Mouse (Mus musculus) lung, postnatal 36 days (tissue): ENCODE measurements around the gene Inpp5a.

ENCODE experiments used
- DNase-seq: peaks from one replicate; pipeline ENCODE4 v3.0.0; 2022; ENCODE audit warnings: mixed read lengths

The Inpp5a gene

DNA sequence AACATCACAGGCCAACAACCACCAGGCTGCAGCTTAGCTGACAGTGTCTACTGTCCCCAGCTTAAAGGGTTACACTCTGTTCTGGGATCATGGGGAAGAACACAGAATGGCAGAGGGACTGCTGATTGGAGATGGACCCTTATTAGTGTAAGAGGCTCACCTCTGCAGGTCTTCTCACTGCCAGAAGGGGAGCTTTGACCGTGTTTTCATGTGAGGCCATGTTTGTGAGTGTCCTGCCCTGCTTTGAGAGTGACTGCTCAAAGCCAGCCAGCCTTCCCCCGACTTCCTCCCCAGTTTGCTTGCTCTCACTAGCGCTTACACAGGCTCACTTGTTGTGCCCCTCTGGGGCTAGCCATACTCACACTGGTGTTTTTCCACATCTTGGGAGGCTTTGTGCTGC lies 58.5 kb downstream of the Inpp5a start:
- no peak for DNase-seq

- DNase-seq, result no peak
Observed at GRCm38 (mm10) chr7:139450186-139450998, 61.5 kb downstream of the Inpp5a start.

GRCm38 (mm10) chr7:139451711-139452110 lies 62.8 kb downstream of the Inpp5a start:
- DNase-seq, result peak; percentile 51

DNA sequence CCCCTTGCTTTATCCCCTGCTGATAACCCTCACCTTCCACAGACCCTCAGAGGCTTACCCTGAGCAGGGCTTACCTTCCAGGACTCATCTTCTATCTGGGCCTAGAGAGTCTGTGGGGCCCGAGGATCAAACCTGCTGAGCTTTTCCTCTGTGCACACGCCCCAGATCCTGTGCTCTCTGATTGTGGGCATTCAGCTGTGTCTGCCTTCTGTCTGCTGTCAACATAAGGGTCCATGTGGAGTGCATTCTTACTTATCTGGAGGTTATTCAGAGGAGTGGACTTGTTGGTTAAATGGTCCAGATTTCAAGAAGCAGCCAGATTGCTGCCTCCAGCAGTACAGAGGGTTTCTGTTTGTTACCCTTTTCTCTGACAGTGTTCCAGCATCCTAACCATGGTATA lies 63.3 kb downstream of the Inpp5a start:
- no peak for DNase-seq

GRCm38 (mm10) chr7:139453198-139453597 lies 64.3 kb downstream of the Inpp5a start:
- DNase-seq, result no peak

DNA sequence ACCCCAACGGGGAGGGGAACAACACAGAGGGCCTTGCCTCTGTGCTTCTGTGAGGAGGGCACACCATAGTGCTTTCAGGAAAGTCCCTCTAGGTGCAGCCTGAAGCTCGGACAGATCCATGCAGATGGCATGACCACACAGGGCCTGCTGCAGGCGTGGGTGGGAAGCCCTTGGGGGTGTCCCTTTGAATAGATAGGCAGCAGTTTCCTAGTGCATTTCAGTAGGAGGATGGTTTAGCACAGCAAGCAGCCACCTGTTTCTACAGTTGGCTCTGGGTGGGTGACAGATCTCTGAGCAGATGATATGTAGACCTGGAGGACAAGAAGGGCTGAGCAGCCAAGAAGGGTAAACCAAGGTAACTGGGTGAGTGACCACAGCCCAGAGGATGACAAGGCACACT lies 65.4 kb downstream of the Inpp5a start:
- no peak for DNase-seq

- DNase-seq, result no peak
Observed at GRCm38 (mm10) chr7:139456759-139457158, 67.8 kb downstream of the Inpp5a start.

GRCm38 (mm10) chr7:139461344-139461743 lies 72.4 kb downstream of the Inpp5a start:
- no peak for DNase-seq

DNA sequence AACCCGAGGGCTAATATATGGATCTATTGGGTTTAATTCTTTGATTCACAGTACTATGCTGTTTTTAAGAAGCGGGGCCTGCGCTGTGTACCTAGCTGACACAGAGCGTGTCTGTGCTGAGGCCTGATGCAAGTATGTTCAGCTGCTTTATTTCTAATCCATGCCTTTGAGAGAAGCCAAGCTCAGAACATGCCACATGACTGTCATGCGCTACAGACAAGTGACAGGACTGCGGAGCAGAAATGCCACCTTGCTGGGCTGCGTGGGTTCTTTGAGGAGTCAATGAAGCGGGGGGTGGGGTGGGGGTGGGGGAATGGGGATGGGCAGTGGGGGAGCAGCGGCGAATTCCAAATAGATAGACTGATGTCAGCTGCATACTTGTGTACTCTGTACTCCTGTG lies 73.2 kb downstream of the Inpp5a start:
- DNase-seq, result no peak

- DNase-seq, result no peak
Observed at GRCm38 (mm10) chr7:139465538-139465937, 76.6 kb downstream of the Inpp5a start.

- peak; percentile 44 for DNase-seq
Observed at GRCm38 (mm10) chr7:139466484-139467176, 77.7 kb downstream of the Inpp5a start.

DNA sequence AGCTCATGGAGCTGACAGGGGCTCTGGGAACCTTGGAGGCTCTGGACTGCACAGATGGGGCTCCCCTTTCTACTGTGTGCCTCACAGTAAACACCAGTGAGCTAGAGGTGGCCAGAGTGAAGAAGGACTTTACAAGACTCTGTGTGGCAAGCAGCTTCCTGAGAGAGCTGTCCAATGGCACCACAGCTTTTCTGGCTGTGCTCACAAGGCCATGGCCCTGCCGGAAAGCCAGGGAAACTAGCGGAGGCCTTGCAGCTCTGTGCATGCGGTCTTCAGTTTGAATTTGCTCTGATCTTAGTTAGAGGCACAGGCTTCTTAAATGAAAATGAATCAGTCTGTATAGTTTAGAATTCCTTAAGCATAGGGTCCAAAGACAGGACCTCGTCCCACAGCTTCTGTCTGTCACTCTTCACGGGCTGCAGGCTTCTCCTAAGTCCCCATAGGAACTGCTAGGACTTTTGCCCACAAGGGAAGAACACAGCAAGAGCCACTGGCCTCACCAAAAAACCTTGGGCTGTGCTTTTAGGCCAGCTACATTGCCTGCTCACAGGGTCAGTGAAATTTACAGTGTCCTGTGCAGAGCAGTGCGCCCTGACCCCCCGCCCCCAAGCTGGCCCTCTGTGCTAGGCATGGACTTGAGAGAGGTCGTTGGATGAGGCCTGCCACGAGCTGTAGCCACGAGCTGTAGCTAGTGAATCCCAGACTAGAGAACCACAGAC lies 78.4 kb downstream of the Inpp5a start:
- DNase-seq, result no peak

DNA sequence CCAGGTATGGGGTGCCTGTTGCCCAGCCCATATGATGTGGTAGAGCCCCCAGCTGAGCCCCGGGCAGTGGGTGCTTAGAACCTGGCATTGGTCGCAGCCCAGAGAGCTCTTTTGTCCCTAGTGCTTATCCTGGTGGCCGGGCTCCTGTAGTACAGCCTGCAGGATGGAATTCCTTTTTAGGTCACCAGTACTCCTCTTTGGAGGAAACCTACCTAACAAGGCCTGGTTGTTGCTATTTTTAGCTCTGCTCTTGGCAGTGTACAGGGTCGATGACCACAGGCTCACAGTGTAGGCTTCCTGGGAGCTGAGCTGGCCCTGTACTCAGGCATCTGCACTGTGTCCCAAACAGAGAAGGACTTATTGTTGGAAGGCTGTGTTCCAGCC lies 79.0 kb downstream of the Inpp5a start:
- DNase-seq, result peak; percentile 62

DNA sequence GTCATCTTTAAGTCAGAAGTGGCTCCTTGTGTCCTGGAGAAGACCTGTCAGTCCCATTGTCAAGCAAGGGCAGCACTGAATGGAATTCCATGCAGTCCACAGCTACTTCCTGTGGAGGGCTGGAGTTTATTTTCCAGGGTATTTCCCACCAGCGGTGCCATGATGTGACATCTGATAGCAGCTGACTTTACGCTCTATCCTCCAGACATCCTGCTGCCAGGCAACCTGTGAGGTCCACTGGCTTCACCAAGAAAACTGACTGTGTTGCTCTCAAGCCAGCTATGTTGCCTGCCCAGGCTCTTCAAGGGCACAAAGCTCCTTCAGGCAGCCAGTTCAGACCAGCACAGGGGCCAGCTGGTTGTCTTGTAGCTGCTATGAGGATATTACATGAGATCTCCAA lies 79.5 kb downstream of the Inpp5a start:
- peak; percentile 58 for DNase-seq

DNA sequence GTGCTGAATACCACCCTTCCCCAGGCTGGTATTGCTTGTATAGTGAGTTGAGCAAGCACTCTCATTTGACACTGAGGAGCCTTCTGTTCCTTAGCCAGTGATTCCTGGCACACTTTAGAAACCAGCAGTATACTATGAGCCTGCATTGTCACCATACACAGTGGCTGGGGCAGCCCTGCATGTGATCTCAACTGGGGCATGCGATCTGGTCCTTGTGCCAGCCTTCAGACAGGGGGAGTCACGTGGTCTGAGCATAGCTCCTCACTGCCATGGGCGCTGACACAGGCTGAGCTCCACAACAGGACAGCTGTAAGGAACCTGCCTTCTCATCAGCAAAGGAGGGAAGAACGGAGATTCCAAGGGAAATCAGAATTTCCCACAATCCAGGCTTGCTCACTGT lies 80.5 kb downstream of the Inpp5a start:
- no peak for DNase-seq

- DNase-seq, result no peak
Observed at GRCm38 (mm10) chr7:139470481-139470880, 81.6 kb downstream of the Inpp5a start.

GRCm38 (mm10) chr7:139472052-139472451 lies 83.1 kb downstream of the Inpp5a start:
- DNase-seq, result no peak

- DNase-seq, result peak; percentile 93
Observed at GRCm38 (mm10) chr7:139472865-139473549, 84.1 kb downstream of the Inpp5a start.

DNA sequence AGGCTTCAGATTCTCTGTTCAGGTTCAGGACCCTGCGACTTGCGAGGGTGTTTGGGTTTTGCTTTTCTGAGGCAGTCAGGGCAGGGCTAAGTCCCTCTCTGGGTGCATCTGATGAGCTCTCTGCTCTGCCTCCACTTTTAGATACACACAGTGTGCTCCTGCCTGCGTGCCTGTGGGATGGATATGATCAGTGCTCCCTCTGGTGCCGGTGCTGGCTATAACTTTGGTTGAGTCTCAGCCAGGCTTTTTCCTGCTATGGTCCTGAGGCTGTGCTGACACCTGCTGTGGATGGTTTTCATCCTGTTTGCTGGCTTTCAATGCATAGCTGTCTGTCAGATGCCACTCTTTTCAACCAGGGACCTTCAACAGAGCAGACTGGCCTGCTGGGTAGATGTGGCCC lies 87.0 kb downstream of the Inpp5a start:
- peak; percentile 42 for DNase-seq

DNA sequence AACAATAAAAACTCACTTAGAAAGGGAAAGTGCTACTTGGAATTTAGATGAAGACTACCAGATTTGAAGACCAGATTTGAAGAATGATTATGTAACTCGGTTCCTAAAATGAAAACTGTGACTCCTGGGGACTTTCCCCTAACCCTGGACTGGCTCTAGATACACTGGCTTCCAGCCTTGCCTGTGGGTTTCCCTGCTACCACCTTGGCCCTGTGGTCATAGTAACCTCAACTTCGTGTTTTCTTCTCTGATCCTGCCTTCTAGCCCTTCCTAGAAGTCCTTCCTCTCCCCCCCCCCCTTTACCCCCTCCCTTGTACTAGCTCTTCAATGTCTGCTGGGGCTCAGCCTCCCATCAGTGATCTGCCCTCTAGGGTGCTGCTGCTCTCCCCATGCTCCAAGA lies 87.8 kb downstream of the Inpp5a start:
- DNase-seq, result no peak

DNA sequence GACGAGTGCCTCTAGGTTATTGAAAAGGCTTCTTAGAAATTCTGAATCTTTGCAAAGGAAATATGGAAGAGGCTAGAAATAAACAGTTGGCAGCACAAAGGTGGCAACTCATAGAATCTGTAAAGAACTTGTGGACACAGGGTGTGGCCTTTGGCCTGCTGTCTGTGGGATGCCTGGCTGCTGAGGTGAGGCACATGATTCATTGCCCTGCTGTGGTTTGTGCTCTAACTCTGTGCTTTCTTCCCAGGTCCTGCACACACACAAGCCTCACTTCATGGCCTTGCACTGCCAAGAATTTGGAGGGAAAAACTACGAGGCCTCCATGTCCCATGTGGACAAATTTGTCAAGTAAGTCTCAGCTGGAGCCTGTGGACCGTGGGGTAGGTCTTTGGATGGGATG lies 88.8 kb downstream of the Inpp5a start:
- no peak for DNase-seq

GRCm38 (mm10) chr7:139479077-139479476 lies 90.2 kb downstream of the Inpp5a start:
- DNase-seq, result no peak

DNA sequence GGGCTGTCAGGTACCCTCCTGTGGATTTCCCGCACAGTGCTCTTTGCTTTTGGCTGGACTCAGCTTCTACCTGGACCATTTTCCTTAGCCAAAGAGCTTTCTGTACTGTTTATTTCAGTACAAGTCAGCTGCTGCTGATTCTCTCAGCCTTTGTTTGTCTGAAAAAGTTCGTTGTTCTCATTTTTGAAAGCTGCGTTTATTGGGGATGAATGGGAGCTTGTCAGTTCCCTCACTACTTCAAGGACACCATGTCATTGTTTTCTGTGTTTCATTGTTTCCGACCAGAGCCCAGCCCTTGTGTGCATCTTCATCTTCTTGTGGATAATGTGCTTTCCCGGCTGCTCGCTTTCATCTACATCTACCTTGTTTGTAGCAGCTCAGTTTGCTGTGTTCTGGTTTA lies 90.7 kb downstream of the Inpp5a start:
- no peak for DNase-seq
